In genomic region chrX:75095369-75096162, GRCm38 (mm10) we compare ENCODE assay signal across 8 mouse cellular contexts. TPM values are rescaled to one million over a fixed set of nuclear protein-coding genes. Genes with fewer than 3 reads are reported as not detected.
DNase-seq lines count a peak whose midpoint lies in the region; ATAC-seq and TF ChIP-seq lines count a peak whose summit lies in the region.

TSS of gene Dkc1 (plus strand) at chrX:75095854.

- DNase-seq in 416B (ENCODE audit: low read depth) = peak; percentile 98
- DNase-seq in heart, adult 8-10 months (ENCODE audit: low spot score) = peak; percentile 92
- peak; percentile 97 for DNase-seq in kidney, adult 9 months
- peak; percentile 95 for DNase-seq in limb, embryonic 14.5 days (ENCODE audit: low spot score)
- peak; percentile 94 for DNase-seq in midbrain, postnatal 0 days (ENCODE audit: low spot score)
- DNase-seq in spleen, postnatal 14 days (ENCODE audit: low spot score in 2 of 2) = peak; percentile 87

- no peaks in the 10 kb centered on the region for H3K27me3 ChIP-seq in embryonic facial prominence, embryonic 15.5 days
- H3K27me3 ChIP-seq in limb, embryonic 14.5 days (ENCODE audit: control insufficient read depth, insufficient read depth, low read length) = no peaks in the 10 kb centered on the region
- H3K27me3 ChIP-seq in midbrain, postnatal 0 days (ENCODE audit: insufficient read depth, low read length) = no peaks in the 10 kb centered on the region

- TF ChIP-seq CTCF in bone marrow, adult 2 months (IDR thresholded peaks at IDR 0.05; ENCODE audit: control insufficient read depth, insufficient read depth, low read length) = 0 out of 2 replicates have a peak, but pooled peaks have one; percentile 7
- peak; percentile 20 for TF ChIP-seq CTCF in midbrain, postnatal 0 days (IDR thresholded peaks at IDR 0.05)

- H3K4me3 ChIP-seq in bone marrow, adult 2 months (replicated peaks; ENCODE audit: control insufficient read depth, low read depth, low read length) = peak within 1 kb of the TSS; percentile 97
- peak within 1 kb of the TSS; percentile 58 for H3K4me3 ChIP-seq in embryonic facial prominence, embryonic 15.5 days (replicated peaks)
- H3K4me3 ChIP-seq in limb, embryonic 14.5 days (replicated peaks; ENCODE audit: low read length) = peak within 1 kb of the TSS; percentile 53
- peak within 1 kb of the TSS; percentile 53 for H3K4me3 ChIP-seq in midbrain, postnatal 0 days (ENCODE audit: low read depth, low read length)

- H3K9ac ChIP-seq in embryonic facial prominence, embryonic 15.5 days = peak within 1 kb of the TSS; percentile 42
- H3K9ac ChIP-seq in limb, embryonic 14.5 days (ENCODE audit: low read depth, low read length, severe bottlenecking) = peak within 1 kb of the TSS; percentile 63
- H3K9ac ChIP-seq in midbrain, postnatal 0 days (replicated peaks; ENCODE audit: low read length, poor library complexity, severe bottlenecking) = peak within 1 kb of the TSS; percentile 46; the same call in 1 of the 2 replicates

- 9% methylated on average over 29 of the region's 29 CpGs for WGBS in bone marrow, adult 2 months
- WGBS in embryonic facial prominence, embryonic 15.5 days = 24% methylated on average over 28 of the region's 29 CpGs
- WGBS in limb, embryonic 14.5 days = 23% methylated on average over 29 of the region's 29 CpGs
- 23% methylated on average over 24 of the region's 29 CpGs for WGBS in midbrain, postnatal 0 days

- H3K4me2 ChIP-seq in embryonic facial prominence, embryonic 15.5 days (replicated peaks) = peak within 1 kb of the TSS; percentile 54
- H3K4me2 ChIP-seq in limb, embryonic 14.5 days (replicated peaks; ENCODE audit: low read depth, low read length, severe bottlenecking) = peak within 1 kb of the TSS; percentile 53
- peak within 1 kb of the TSS; percentile 54 for H3K4me2 ChIP-seq in midbrain, postnatal 0 days (ENCODE audit: low read depth, low read length, poor library complexity, severe bottlenecking)

- peak within 1 kb of the TSS; percentile 45 for H3K27ac ChIP-seq in bone marrow, adult 2 months (ENCODE audit: control insufficient read depth, insufficient read depth, low read depth, low read length, poor library complexity)
- peak within 1 kb of the TSS; percentile 63 for H3K27ac ChIP-seq in embryonic facial prominence, embryonic 15.5 days (replicated peaks)
- H3K27ac ChIP-seq in limb, embryonic 14.5 days (replicated peaks; ENCODE audit: low read depth, low read length) = peak within 1 kb of the TSS; percentile 75
- H3K27ac ChIP-seq in midbrain, postnatal 0 days (ENCODE audit: low read depth, low read length) = peak within 1 kb of the TSS; percentile 63

- H3K4me1 ChIP-seq in bone marrow, adult 2 months (ENCODE audit: control insufficient read depth, insufficient read depth, low read length) = no peaks in the 10 kb centered on the region
- no peaks in the 10 kb centered on the region for H3K4me1 ChIP-seq in embryonic facial prominence, embryonic 15.5 days
- no peaks in the 10 kb centered on the region for H3K4me1 ChIP-seq in limb, embryonic 14.5 days (ENCODE audit: control insufficient read depth, insufficient read depth, low read length)
- no peaks in the 10 kb centered on the region for H3K4me1 ChIP-seq in midbrain, postnatal 0 days (ENCODE audit: insufficient read depth, low read length)

- peak; percentile 70 for TF ChIP-seq POLR2A in bone marrow, adult 2 months (IDR thresholded peaks at IDR 0.05; ENCODE audit: borderline replicate concordance, control insufficient read depth, low read depth, low read length)
- TF ChIP-seq POLR2A in limb, embryonic 14.5 days (IDR thresholded peaks at IDR 0.05; ENCODE audit: borderline replicate concordance, extremely low read depth, insufficient read depth, insufficient read length) = peak; percentile 68; the same call in 1 of the 2 replicates

- peak; percentile 100 for ATAC-seq in embryonic facial prominence, embryonic 15.5 days (ENCODE audit: insufficient number of reproducible peaks, low FRiP score, low TSS enrichment, low read depth)
- peak; percentile 97 for ATAC-seq in limb, embryonic 14.5 days (ENCODE audit: low FRiP score, low read depth)
- peak; percentile 99 for ATAC-seq in midbrain, postnatal 0 days (ENCODE audit: low FRiP score)

- H3K9me3 ChIP-seq in embryonic facial prominence, embryonic 15.5 days (replicated peaks) = no peaks in the 10 kb centered on the region
- H3K9me3 ChIP-seq in limb, embryonic 14.5 days (ENCODE audit: control insufficient read depth, low read length) = no peaks in the 10 kb centered on the region
- H3K9me3 ChIP-seq in midbrain, postnatal 0 days (ENCODE audit: low read length) = no peaks in the 10 kb centered on the region

- H3K36me3 ChIP-seq in embryonic facial prominence, embryonic 15.5 days = 0 out of 2 replicates have a peak, but pooled peaks cover 2% of the 10 kb centered on the region
- peaks cover 15% of the 10 kb centered on the region for H3K36me3 ChIP-seq in limb, embryonic 14.5 days (ENCODE audit: control insufficient read depth, insufficient read depth, low read length)
- H3K36me3 ChIP-seq in midbrain, postnatal 0 days (ENCODE audit: insufficient read depth, low read length) = no peaks in the 10 kb centered on the region

RNA-seq across cellular contexts. Expression of gene Dkc1, which starts in this region (rescaled TPM):
- polyA plus RNA-seq in bone marrow, adult 2 months (2011; ENCODE audit: insufficient read depth, insufficient read length, low replicate concordance, missing spikeins) = 28.9 and 58.2 TPM in 2 replicates
- 113 and 121 TPM in 2 replicates for polyA plus RNA-seq in embryonic facial prominence, embryonic 15.5 days (2015; fragmentation: Nextera tagmentation; extraction: Ambion mirVana)
- 10 to 100 TPM; 18.6 to 26.9 (median 22.4) TPM for total RNA-seq in heart, adult 8-10 months (2022)
- 40.3 and 77.7 TPM in 2 replicates for polyA plus RNA-seq in limb, embryonic 14.5 days (2012; rRNA removed)
- polyA plus RNA-seq in limb, embryonic 14.5 days (2014; fragmentation: Nextera tagmentation; extraction: Ambion mirVana) = 116 and 118 TPM in 2 replicates
- 14.4 and 24.4 TPM in 2 replicates for total RNA-seq in midbrain, postnatal 0 days (2014; rRNA removed)
- 41.7 and 47.6 TPM in 2 replicates for polyA plus RNA-seq in midbrain, postnatal 0 days (2015; fragmentation: Nextera tagmentation; extraction: Ambion mirVana)

Comparison
In these comparisons a context has a peak if more than half of its experiments do, and no peak if none do; other contexts are left out.
1. Peak in every context shown above with its lines: DNase-seq, ATAC-seq, H3K4me3 ChIP-seq and H3K27ac ChIP-seq.